Mouse (Mus musculus): ENCODE data around the gene Ambra1.

DNA sequence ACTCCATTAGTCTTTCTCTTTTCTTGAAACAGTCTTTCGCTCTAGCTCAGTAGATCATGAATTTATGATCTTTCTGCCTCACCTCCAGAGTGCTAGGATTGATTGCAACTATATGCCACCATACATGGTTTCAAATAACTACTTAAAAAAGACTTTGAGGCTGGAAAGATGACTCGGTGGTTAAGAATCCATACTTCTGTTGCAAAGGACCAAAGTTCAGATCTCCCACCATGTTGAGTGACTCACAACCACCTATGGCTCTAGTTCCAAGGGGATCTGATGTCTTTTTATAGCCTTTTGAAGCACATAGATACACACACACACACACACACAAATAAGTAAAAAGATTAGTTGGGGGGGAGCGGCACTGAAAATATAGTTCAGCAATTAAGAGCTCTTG lies 165.5 kb downstream of the Ambra1 start:
- TF ChIP-seq HCFC1 (IDR thresholded peaks at IDR 0.05; ENCODE audit: borderline replicate concordance, insufficient read depth, low read length) (no peak), CHD2 (IDR thresholded peaks at IDR 0.05; ENCODE audit: low read depth, low read length) (no peak), ZC3H11A (IDR thresholded peaks at IDR 0.05; ENCODE audit: borderline replicate concordance, low read depth, low read length) (no peak), ZNF384 (IDR thresholded peaks at IDR 0.05; ENCODE audit: low read depth, low read length) (no peak)

Data from ES-E14 (cell line).